24 mouse cellular contexts compared by ENCODE assay signal in the genomic region with DNA sequence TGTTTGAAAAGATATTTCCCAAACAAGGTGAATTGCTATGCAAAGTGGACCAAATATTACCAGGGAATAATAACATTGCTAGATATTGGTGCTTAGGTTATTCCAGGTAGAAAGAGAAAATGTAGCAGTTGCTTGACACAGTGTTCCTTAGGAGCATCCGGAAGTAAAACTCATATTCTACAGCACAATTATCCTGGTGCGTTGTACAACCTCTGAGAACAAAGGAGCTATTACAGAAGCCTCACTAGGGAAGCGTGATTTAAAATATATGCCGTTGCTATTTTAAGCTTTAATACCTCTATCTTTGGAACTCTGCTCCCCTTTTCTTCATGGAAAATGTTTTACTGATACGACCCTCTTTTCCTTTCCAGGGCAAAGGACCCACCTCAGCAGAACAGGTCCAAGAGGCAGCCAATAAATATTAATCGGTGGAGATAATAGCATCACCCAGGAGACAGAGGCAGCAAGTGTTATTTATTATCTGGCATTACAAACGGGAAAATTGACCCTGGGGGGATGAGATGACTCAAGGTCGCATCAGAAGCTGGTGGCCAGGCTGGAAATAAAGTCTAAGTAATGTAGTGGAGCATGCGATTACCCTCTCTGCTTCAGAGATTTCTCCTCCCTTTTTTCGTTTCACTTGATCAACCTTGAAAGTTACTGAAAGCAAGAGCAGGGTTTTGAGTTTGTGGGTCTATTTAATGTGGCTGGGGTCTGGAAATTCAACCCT. TPM values are rescaled to one million over a fixed set of nuclear protein-coding genes. Genes with fewer than 3 reads are reported as not detected.
A peak's percentile ranks its signal among the peaks of the same experiment; 100 is the strongest.
DNase-seq lines count a peak whose midpoint lies in the region; ATAC-seq lines count a peak whose summit lies in the region.
"Had no signal": no experiment of that assay in that cellular context is flagged by ENCODE, and none has a peak within 500 bp of the region (broad histone marks: within the 10 kb centered on the region; RNA-seq: fewer than 3 reads in every experiment).

No protein-coding gene starts in this region.

- H3K4me3 ChIP-seq in kidney, embryonic 15.5 days (replicated peaks), result no peak overlapping the region
- no peak overlapping the region for H3K4me3 ChIP-seq in neural tube, embryonic 14.5 days (ENCODE audit: low read depth, low read length)
- H3K4me3 ChIP-seq: embryonic facial prominence, embryonic 13.5 days; hindbrain, embryonic 13.5 days; layer of hippocampus, adult 2 months; limb, embryonic 10.5 days; midbrain, embryonic 15.5 days had no signal

- H3K4me2 ChIP-seq in kidney, embryonic 15.5 days, result no peak overlapping the region
- H3K4me2 ChIP-seq in neural tube, embryonic 14.5 days (ENCODE audit: low read depth, low read length), result no peak overlapping the region
- H3K4me2 ChIP-seq: embryonic facial prominence, embryonic 13.5 days; hindbrain, embryonic 13.5 days; liver, embryonic 11.5 days; midbrain, embryonic 15.5 days had no signal

- no peaks in the 10 kb centered on the region for H3K27me3 ChIP-seq in kidney, embryonic 15.5 days
- no peaks in the 10 kb centered on the region for H3K27me3 ChIP-seq in neural tube, embryonic 14.5 days (ENCODE audit: control insufficient read depth, insufficient read depth, low read length)
- H3K27me3 ChIP-seq: embryonic facial prominence, embryonic 13.5 days; hindbrain, embryonic 13.5 days; midbrain, embryonic 15.5 days had no signal

- peak; percentile 4 for DNase-seq in embryo, embryonic 11.5 days (ENCODE audit: low read depth, low spot score)
- no peak for DNase-seq in embryo, embryonic 11 days
- DNase-seq in kidney, adult 9 months, result peak; percentile 57
- DNase-seq in kidney, postnatal 14 days, result no peak
- no peak for DNase-seq in thymus, postnatal 0 days (ENCODE audit: low spot score)
- DNase-seq: cerebellum, adult 11 months; cerebellum, postnatal 25 days; gastrocnemius, postnatal 25 days; lung, adult 2 months; retina, postnatal 1 day; thymus, adult 18-20 months had no signal

- 34% methylated on average over 10 of the region's 10 CpGs for whole genome bisulfite sequencing in kidney, embryonic 15.5 days
- 37% methylated on average over 10 of the region's 10 CpGs for WGBS in neural tube, embryonic 14.5 days

- no peaks in the 10 kb centered on the region for H3K36me3 ChIP-seq in kidney, embryonic 15.5 days
- no peaks in the 10 kb centered on the region for H3K36me3 ChIP-seq in neural tube, embryonic 14.5 days (ENCODE audit: control insufficient read depth, insufficient read depth, low read length)
- H3K36me3 ChIP-seq: embryonic facial prominence, embryonic 13.5 days; hindbrain, embryonic 13.5 days; limb, embryonic 10.5 days; midbrain, embryonic 15.5 days had no signal

- H3K9me3 ChIP-seq in kidney, embryonic 15.5 days (replicated peaks), result no peaks in the 10 kb centered on the region
- no peaks in the 10 kb centered on the region for H3K9me3 ChIP-seq in neural tube, embryonic 14.5 days (ENCODE audit: control insufficient read depth, low read length)
- H3K9me3 ChIP-seq: embryonic facial prominence, embryonic 13.5 days; hindbrain, embryonic 13.5 days; limb, embryonic 10.5 days; midbrain, embryonic 15.5 days had no signal

- H3K9ac ChIP-seq in kidney, embryonic 15.5 days, result no peak overlapping the region
- H3K9ac ChIP-seq in neural tube, embryonic 14.5 days (replicated peaks; ENCODE audit: low read depth, low read length), result no peak overlapping the region
- H3K9ac ChIP-seq: embryonic facial prominence, embryonic 13.5 days; hindbrain, embryonic 13.5 days; midbrain, embryonic 15.5 days had no signal

- no peak overlapping the region for H3K27ac ChIP-seq in kidney, embryonic 15.5 days
- no peak overlapping the region for H3K27ac ChIP-seq in neural tube, embryonic 14.5 days (ENCODE audit: low read depth, low read length)
- H3K27ac ChIP-seq: embryonic facial prominence, embryonic 13.5 days; hindbrain, embryonic 13.5 days; layer of hippocampus, adult 2 months; limb, embryonic 10.5 days; macrophage; midbrain, embryonic 15.5 days had no signal

- peaks cover 18% of the 10 kb centered on the region; the same call in 1 of the 2 replicates for H3K4me1 ChIP-seq in kidney, embryonic 15.5 days
- H3K4me1 ChIP-seq in neural tube, embryonic 14.5 days (ENCODE audit: control insufficient read depth, insufficient read depth, low read length), result no peaks in the 10 kb centered on the region
- H3K4me1 ChIP-seq: embryonic facial prominence, embryonic 13.5 days; hindbrain, embryonic 13.5 days had no signal

- peak; percentile 84 for ATAC-seq in kidney, embryonic 15.5 days (replicated peaks; ENCODE audit: low FRiP score)
- ATAC-seq in neural tube, embryonic 14.5 days (ENCODE audit: low read depth), result 0 out of 2 replicates have a peak, but pooled peaks have one; percentile 38
- ATAC-seq: midbrain, embryonic 15.5 days had no signal

RNA-seq across cellular contexts. Expression of gene Gm5485, which starts 6.4 kb away (rescaled TPM):
- polyA plus RNA-seq in kidney, embryonic 15.5 days (2015; fragmentation: Nextera tagmentation; extraction: Ambion mirVana), result not detected in 2 replicates
- not detected in 2 replicates for polyA plus RNA-seq in neural tube, embryonic 14.5 days (2014; fragmentation: Nextera tagmentation; extraction: Ambion mirVana)
- polyA plus RNA-seq in thymus, postnatal 0 days (2015; fragmentation: Nextera tagmentation; extraction: Ambion mirVana), result not detected in 2 replicates
- polyA plus RNA-seq: brain, embryonic 14.5 days; C2C12; embryonic facial prominence, embryonic 13.5 days; heart, postnatal 0 days; hindbrain, embryonic 13.5 days; limb, embryonic 10.5 days; liver, embryonic 11.5 days; lung, adult 2 months; macrophage; midbrain, embryonic 15.5 days; urinary bladder, adult 2 months had no signal

RNA-seq across cellular contexts. Expression of gene Morc1, which starts 25.2 kb away (rescaled TPM):
- polyA plus RNA-seq in kidney, embryonic 15.5 days (2015; fragmentation: Nextera tagmentation; extraction: Ambion mirVana), result not detected in 2 replicates
- 0.15 and 0.28 TPM in 2 replicates for polyA plus RNA-seq in neural tube, embryonic 14.5 days (2014; fragmentation: Nextera tagmentation; extraction: Ambion mirVana)
- 10.1 and 12.4 TPM in 2 replicates for polyA plus RNA-seq in thymus, postnatal 0 days (2015; fragmentation: Nextera tagmentation; extraction: Ambion mirVana)
- polyA plus RNA-seq: C2C12; embryonic facial prominence, embryonic 13.5 days; limb, embryonic 10.5 days; macrophage; midbrain, embryonic 15.5 days had no signal

Comparison
In these comparisons a context has a peak if more than half of its experiments do, and no peak if none do; other contexts are left out.
1. DNase-seq: peak in embryo, embryonic 11.5 days (single experiment) and kidney, adult 9 months (single experiment); none in embryo, embryonic 11 days (single experiment), kidney, postnatal 14 days (single experiment) and thymus, postnatal 0 days (single experiment).